Mouse (Mus musculus): ENCODE data around the gene Gm2696.

DNA sequence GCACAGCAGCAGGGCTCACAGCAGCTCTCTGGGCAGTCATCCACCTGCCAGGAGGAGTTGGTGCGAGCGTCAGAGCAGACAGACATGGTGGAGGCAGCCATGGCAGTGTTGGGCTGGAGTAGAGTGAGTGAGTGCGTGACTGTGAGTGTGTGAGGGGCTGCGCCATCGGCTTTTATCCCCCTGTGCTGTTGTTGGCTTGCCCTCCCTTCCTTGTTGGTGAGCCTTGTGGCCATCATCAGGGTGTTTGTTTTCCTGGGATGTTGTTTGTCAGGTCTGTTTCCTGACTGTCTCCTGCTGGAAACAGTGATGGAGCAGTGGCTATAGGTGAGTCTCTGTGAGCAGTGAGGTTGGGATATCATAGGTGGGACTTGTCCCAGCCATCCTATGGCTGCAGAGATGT is 2.7 kb upstream of the Gm2696 start, which contains the start of gene Gm9507:
- TF ChIP-seq GATA1 (IDR thresholded peaks at IDR 0.05; ENCODE audit: low read length) (no peak), TAL1 (IDR thresholded peaks at IDR 0.05; ENCODE audit: low read length) (no peak)

Measured in erythroblast, embryonic 14.5 days (primary cell).